Mouse (Mus musculus): ENCODE data around the gene Chst5.

GRCm38 (mm10) chr8:111892615-111893014 lies 17.6 kb downstream of the Chst5 start:
- no peak for TF ChIP-seq CTCF (IDR thresholded peaks at IDR 0.05; ENCODE audit: control insufficient read depth, insufficient read depth, low read length)
- TF ChIP-seq POLR2A (IDR thresholded peaks at IDR 0.05; ENCODE audit: borderline replicate concordance, control insufficient read depth, low read depth, low read length): no peak
